21 mouse cellular contexts compared by ENCODE assay signal in genomic region chr1:153540753-153541152, GRCm38 (mm10). TPM values are rescaled to one million over a fixed set of nuclear protein-coding genes. Genes with fewer than 3 reads are reported as not detected.
DNase-seq lines count a peak whose midpoint lies in the region; ATAC-seq lines count a peak whose summit lies in the region.
"Had no signal": no experiment of that assay in that cellular context is flagged by ENCODE, and none has a peak within 500 bp of the region (broad histone marks: within the 10 kb centered on the region; RNA-seq: fewer than 3 reads in every experiment).

No protein-coding gene starts in this region.

- H3K4me2 ChIP-seq in midbrain, embryonic 14.5 days (ENCODE audit: low read length): no peak overlapping the region
- H3K4me2 ChIP-seq in hindbrain, embryonic 15.5 days: no peak overlapping the region
- no peak overlapping the region for H3K4me2 ChIP-seq in midbrain, embryonic 15.5 days
- H3K4me2 ChIP-seq: embryonic facial prominence, embryonic 15.5 days; heart, embryonic 11.5 days; limb, embryonic 12.5 days; liver, embryonic 11.5 days; stomach, embryonic 15.5 days had no signal

- peak overlapping the region; percentile 78 for H3K27ac ChIP-seq in midbrain, embryonic 10.5 days (replicated peaks)
- H3K27ac ChIP-seq in midbrain, embryonic 14.5 days (replicated peaks; ENCODE audit: low read depth, low read length): no peak overlapping the region
- peak overlapping the region; percentile 48; the same call in 1 of the 2 replicates for H3K27ac ChIP-seq in hindbrain, embryonic 15.5 days (replicated peaks)
- H3K27ac ChIP-seq in midbrain, embryonic 15.5 days: peak overlapping the region; percentile 3; the same call in 1 of the 2 replicates
- H3K27ac ChIP-seq: embryonic facial prominence, embryonic 15.5 days; kidney, postnatal 0 days; limb, embryonic 12.5 days; stomach, embryonic 15.5 days had no signal

- 60% methylated on average over 3 of the region's 3 CpGs for WGBS in midbrain, embryonic 10.5 days
- whole genome bisulfite sequencing in midbrain, embryonic 14.5 days: 44% methylated on average over 3 of the region's 3 CpGs
- 59% methylated on average over 3 of the region's 3 CpGs for WGBS in hindbrain, embryonic 15.5 days
- 50% methylated on average over 3 of the region's 3 CpGs for WGBS in midbrain, embryonic 15.5 days

- H3K9me3 ChIP-seq in midbrain, embryonic 10.5 days (replicated peaks): no peaks in the 10 kb centered on the region
- H3K9me3 ChIP-seq in midbrain, embryonic 14.5 days (ENCODE audit: control insufficient read depth, low read length): no peaks in the 10 kb centered on the region
- H3K9me3 ChIP-seq in hindbrain, embryonic 15.5 days: no peaks in the 10 kb centered on the region
- H3K9me3 ChIP-seq in midbrain, embryonic 15.5 days: no peaks in the 10 kb centered on the region
- H3K9me3 ChIP-seq: embryonic facial prominence, embryonic 15.5 days; limb, embryonic 12.5 days; stomach, embryonic 15.5 days had no signal

- no peaks in the 10 kb centered on the region for H3K27me3 ChIP-seq in midbrain, embryonic 10.5 days (ENCODE audit: low read depth, poor library complexity, severe bottlenecking)
- no peaks in the 10 kb centered on the region for H3K27me3 ChIP-seq in midbrain, embryonic 14.5 days (ENCODE audit: control insufficient read depth, insufficient read depth, low read length)
- no peaks in the 10 kb centered on the region for H3K27me3 ChIP-seq in hindbrain, embryonic 15.5 days
- no peaks in the 10 kb centered on the region for H3K27me3 ChIP-seq in midbrain, embryonic 15.5 days (replicated peaks)
- H3K27me3 ChIP-seq: embryonic facial prominence, embryonic 15.5 days; limb, embryonic 12.5 days; stomach, embryonic 15.5 days had no signal

- H3K9ac ChIP-seq in midbrain, embryonic 14.5 days (replicated peaks; ENCODE audit: low read length): no peak overlapping the region
- no peak overlapping the region for H3K9ac ChIP-seq in hindbrain, embryonic 15.5 days
- no peak overlapping the region for H3K9ac ChIP-seq in midbrain, embryonic 15.5 days
- H3K9ac ChIP-seq: embryonic facial prominence, embryonic 15.5 days; limb, embryonic 12.5 days; liver, postnatal 0 days; stomach, embryonic 15.5 days had no signal

- H3K4me3 ChIP-seq in midbrain, embryonic 10.5 days: no peak overlapping the region
- H3K4me3 ChIP-seq in midbrain, embryonic 14.5 days (replicated peaks; ENCODE audit: low read depth, low read length): no peak overlapping the region
- no peak overlapping the region for H3K4me3 ChIP-seq in hindbrain, embryonic 15.5 days
- no peak overlapping the region for H3K4me3 ChIP-seq in midbrain, embryonic 15.5 days
- H3K4me3 ChIP-seq: embryonic facial prominence, embryonic 15.5 days; limb, embryonic 12.5 days; stomach, embryonic 15.5 days had no signal

- peaks cover 46% of the 10 kb centered on the region for H3K4me1 ChIP-seq in midbrain, embryonic 10.5 days
- H3K4me1 ChIP-seq in midbrain, embryonic 14.5 days (ENCODE audit: control insufficient read depth, insufficient read depth, low read length): 0 out of 2 replicates have a peak, but pooled peaks cover 6% of the 10 kb centered on the region
- H3K4me1 ChIP-seq in hindbrain, embryonic 15.5 days (replicated peaks): no peaks in the 10 kb centered on the region
- peaks cover 12% of the 10 kb centered on the region for H3K4me1 ChIP-seq in midbrain, embryonic 15.5 days
- H3K4me1 ChIP-seq: embryonic facial prominence, embryonic 15.5 days; limb, embryonic 12.5 days had no signal

- DNase-seq in midbrain, embryonic 10.5 days (ENCODE audit: low spot score): no peak
- DNase-seq in midbrain, embryonic 14.5 days: no peak
- no peak for DNase-seq in layer of hippocampus, adult 11-12 months (ENCODE audit: low spot score)
- no peak for DNase-seq in frontal cortex, postnatal 25 days (ENCODE audit: low spot score in 2 of 2)
- DNase-seq in kidney, postnatal 4 days: no peak
- DNase-seq: adrenal gland, postnatal 25 days; cerebellum, adult 9-10 months; gastrocnemius, postnatal 10 days; kidney, adult 18-20 months; liver, postnatal 0 days; right cerebral cortex, adult 18-20 months; thymus, postnatal 25 days had no signal

- H3K36me3 ChIP-seq in midbrain, embryonic 10.5 days: peaks cover 6% of the 10 kb centered on the region
- no peaks in the 10 kb centered on the region for H3K36me3 ChIP-seq in midbrain, embryonic 14.5 days (ENCODE audit: control insufficient read depth, insufficient read depth, low read length)
- no peaks in the 10 kb centered on the region for H3K36me3 ChIP-seq in hindbrain, embryonic 15.5 days
- H3K36me3 ChIP-seq in midbrain, embryonic 15.5 days (replicated peaks): no peaks in the 10 kb centered on the region
- H3K36me3 ChIP-seq: embryonic facial prominence, embryonic 15.5 days; limb, embryonic 12.5 days; stomach, embryonic 15.5 days had no signal

- ATAC-seq in midbrain, embryonic 14.5 days (ENCODE audit: low FRiP score, low TSS enrichment): no peak
- ATAC-seq in hindbrain, embryonic 15.5 days (ENCODE audit: low FRiP score, low read depth): no peak
- ATAC-seq in midbrain, embryonic 15.5 days (replicated peaks): peak; percentile 53; the same call in 1 of the 2 replicates
- ATAC-seq: liver, postnatal 0 days; lung, postnatal 0 days had no signal

RNA-seq across cellular contexts. Expression of gene Npl, which starts 9.1 kb away (rescaled TPM):
- 21.7 and 25.0 TPM in 2 replicates for polyA plus RNA-seq in midbrain, embryonic 10.5 days (2016; fragmentation: Nextera tagmentation; extraction: Ambion mirVana)
- 12.4 and 13.4 TPM in 2 replicates for polyA plus RNA-seq in midbrain, embryonic 14.5 days (2014; fragmentation: Nextera tagmentation; extraction: Ambion mirVana)
- polyA plus RNA-seq in hindbrain, embryonic 15.5 days (2015; fragmentation: Nextera tagmentation; extraction: Ambion mirVana): 12.1 and 14.7 TPM in 2 replicates
- 11.5 and 12.4 TPM in 2 replicates for polyA plus RNA-seq in midbrain, embryonic 15.5 days (2015; fragmentation: Nextera tagmentation; extraction: Ambion mirVana)

RNA-seq across cellular contexts. Expression of gene Dhx9, which starts 53.3 kb away (rescaled TPM):
- 39.4 and 40.7 TPM in 2 replicates for polyA plus RNA-seq in midbrain, embryonic 10.5 days (2016; fragmentation: Nextera tagmentation; extraction: Ambion mirVana)
- polyA plus RNA-seq in midbrain, embryonic 14.5 days (2014; fragmentation: Nextera tagmentation; extraction: Ambion mirVana): 36.8 and 43.2 TPM in 2 replicates
- 23.5 and 32.2 TPM in 2 replicates for polyA plus RNA-seq in hindbrain, embryonic 15.5 days (2015; fragmentation: Nextera tagmentation; extraction: Ambion mirVana)
- polyA plus RNA-seq in midbrain, embryonic 15.5 days (2015; fragmentation: Nextera tagmentation; extraction: Ambion mirVana): 30.2 and 36.3 TPM in 2 replicates
